Mouse (Mus musculus): ENCODE results near the gene Vps9d1. TPM values are rescaled to one million over a fixed set of nuclear protein-coding genes. Genes with fewer than 3 reads are reported as not detected.
"Not testable (repeated sequence)": the region's sequence is repeated elsewhere in the genome, so short reads cannot be mapped to it uniquely, and the experiment has no call there.

The Vps9d1 gene
- polyA plus RNA-seq, 1 experiment, result 112 TPM

DNA sequence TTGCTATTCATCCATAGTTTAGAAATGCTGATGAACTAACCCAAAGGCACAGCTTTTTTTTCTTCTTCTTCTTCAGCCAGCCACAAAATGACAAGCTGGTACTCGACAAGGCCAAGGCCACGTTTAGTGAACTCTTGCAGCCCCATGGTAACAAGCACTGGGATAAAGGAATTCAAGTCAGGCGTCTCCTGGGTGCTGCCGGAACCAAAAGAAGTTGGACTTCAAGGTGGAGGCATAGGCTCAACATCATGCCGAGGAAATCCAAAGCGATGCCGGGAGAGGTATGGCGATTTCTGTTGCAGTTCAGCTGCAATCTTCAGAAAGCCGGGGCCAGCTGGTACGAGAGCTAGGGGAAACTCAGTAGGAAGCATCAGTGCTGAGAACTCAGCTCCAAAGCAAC is 14.8 kb downstream of the Vps9d1 start:
- Histone ChIP-seq H3K27ac (ENCODE audit: insufficient read depth, low read length) (no peak overlapping the region), H3K4me1 (ENCODE audit: control insufficient read depth, insufficient read depth, low read length) (no peaks in the 10 kb centered on the region), H3K4me3 (ENCODE audit: insufficient read depth, low read length) (no peak overlapping the region)
- no peak for TF ChIP-seq POLR2A (IDR thresholded peaks at IDR 0.05; ENCODE audit: extremely low read depth, insufficient read depth, low read length)
- TF ChIP-seq CTCF (IDR thresholded peaks at IDR 0.05; ENCODE audit: extremely low read depth, insufficient read depth, low read length), result no peak

DNA sequence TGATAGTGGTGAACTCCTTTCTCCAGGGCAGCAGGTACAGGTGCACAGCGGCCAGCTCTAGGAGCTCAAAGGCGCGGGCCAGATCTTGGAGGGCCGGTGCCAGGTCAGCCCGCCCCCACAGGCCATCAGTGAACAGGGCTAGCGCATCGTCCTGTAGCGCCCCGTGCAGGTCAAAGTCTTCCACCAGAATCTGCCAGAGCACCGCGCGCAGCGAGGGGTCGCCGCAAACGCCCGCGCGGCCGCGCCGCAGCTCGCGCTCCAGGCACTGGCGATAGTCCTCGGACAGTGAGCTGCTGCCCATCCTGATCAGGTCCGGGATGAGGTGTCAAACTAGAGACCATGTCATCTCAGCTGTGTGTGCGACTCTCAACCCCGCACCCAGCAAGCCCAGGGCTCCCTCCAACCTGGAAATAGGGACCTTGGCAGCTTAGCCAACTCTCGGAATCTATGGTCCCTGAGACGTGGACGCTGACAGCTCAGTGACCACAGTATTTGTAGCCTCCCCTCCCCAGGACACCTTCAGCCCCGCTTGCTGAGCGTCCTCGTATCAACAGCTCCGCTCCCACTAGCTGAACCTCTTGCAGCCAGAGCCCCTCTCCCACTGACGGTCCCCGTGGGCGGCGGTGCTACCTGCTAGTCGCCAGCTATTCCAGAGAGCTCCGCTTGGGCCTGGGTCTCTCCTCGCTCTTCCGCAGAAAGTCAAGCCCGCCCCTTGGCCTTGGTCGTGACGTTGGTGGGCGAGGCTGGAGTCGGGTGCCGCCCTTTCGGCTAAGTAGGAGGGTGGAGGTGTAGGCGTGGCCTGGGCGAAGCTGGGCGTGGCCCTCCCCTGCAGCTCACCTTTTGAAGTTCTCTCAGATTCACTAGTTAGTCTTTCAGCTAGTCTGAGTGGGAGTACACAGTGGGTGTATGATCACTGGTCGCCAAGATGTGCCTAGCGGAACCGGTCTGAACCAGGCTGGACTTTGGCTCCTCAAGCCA is 18.3 kb downstream of the Vps9d1 start, which contains the start of gene Spata2l:
Gene Spata2l (minus strand): TSS at position 714 of the 978 bp plus-strand sequence.
- peaks cover 2% of the 10 kb centered on the region for H3K4me1 ChIP-seq (ENCODE audit: control insufficient read depth, insufficient read depth, low read length)
- TF ChIP-seq CTCF (IDR thresholded peaks at IDR 0.05; ENCODE audit: extremely low read depth, insufficient read depth, low read length) (no peak), POLR2A (IDR thresholded peaks at IDR 0.05; ENCODE audit: extremely low read depth, insufficient read depth, low read length) (peak; percentile 74; the same call in 1 of the 2 replicates)
- H3K4me3 ChIP-seq (ENCODE audit: insufficient read depth, low read length), result peak within 1 kb of the TSS; percentile 89
- peak within 1 kb of the TSS; percentile 76 for H3K27ac ChIP-seq (ENCODE audit: insufficient read depth, low read length)

DNA sequence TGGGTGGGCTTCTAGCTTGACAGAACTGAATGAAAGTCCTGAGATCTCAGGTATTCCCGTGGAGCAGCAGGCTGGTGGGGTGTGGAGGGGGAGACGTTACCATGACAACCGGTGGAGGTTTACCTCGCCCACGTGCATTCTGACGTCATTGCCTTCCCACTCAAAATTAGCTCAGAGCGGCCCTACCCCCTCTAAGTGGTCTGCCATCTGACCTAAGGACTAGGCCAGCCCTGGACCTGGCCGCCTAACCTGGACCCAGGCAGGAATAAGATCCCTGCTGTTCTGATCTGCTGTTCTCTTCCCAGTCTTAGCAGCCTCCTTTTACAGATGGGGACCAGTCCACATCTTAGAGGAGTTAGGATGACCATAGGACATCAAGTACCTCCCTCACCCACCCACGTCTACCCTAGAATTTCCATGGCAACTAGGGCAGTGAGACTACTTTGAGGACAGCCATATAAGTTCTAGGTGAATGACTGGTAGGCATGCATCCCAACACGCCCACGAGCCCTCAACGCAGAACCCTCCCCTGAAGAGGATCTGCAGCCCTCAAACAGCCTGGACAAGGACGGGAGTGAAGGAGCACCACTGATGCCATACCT is 19.1 kb downstream of the Vps9d1 start:
- H3K4me1 ChIP-seq (ENCODE audit: control insufficient read depth, insufficient read depth, low read length), result peaks cover 2% of the 10 kb centered on the region
- no peak for TF ChIP-seq CTCF (IDR thresholded peaks at IDR 0.05; ENCODE audit: extremely low read depth, insufficient read depth, low read length)
- TF ChIP-seq POLR2A (IDR thresholded peaks at IDR 0.05; ENCODE audit: extremely low read depth, insufficient read depth, low read length), result peak; percentile 87
- H3K27ac ChIP-seq (ENCODE audit: insufficient read depth, low read length), result peak overlapping the region; percentile 76
- H3K4me3 ChIP-seq (ENCODE audit: insufficient read depth, low read length), result peak overlapping the region; percentile 89

DNA sequence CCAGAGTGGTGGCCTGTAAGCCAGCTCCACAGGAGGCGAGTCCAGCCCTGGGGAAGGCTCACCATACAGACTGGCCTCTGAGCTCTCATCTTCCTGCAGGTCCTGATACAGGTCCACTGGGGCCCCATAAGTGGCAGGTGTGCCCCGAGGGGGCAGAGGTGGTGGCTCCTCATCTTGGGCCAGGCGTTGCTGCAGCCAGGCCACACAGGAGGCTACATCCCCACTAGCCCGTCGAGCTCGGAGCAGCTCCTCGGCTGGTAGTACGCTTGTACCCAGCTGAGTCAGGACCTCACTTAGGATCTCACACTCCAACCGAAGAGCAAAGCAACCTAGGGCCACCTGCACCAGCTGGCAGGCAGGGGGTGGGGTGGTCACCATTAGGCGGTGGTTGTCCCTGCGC is 20.4 kb downstream of the Vps9d1 start:
- peak overlapping the region; percentile 89 for H3K4me3 ChIP-seq (ENCODE audit: insufficient read depth, low read length)
- peak overlapping the region; percentile 22 for H3K27ac ChIP-seq (ENCODE audit: insufficient read depth, low read length)
- no peak for TF ChIP-seq CTCF (IDR thresholded peaks at IDR 0.05; ENCODE audit: extremely low read depth, insufficient read depth, low read length)
- no peak for TF ChIP-seq POLR2A (IDR thresholded peaks at IDR 0.05; ENCODE audit: extremely low read depth, insufficient read depth, low read length)
- H3K4me1 ChIP-seq (ENCODE audit: control insufficient read depth, insufficient read depth, low read length), result peaks cover 2% of the 10 kb centered on the region

DNA sequence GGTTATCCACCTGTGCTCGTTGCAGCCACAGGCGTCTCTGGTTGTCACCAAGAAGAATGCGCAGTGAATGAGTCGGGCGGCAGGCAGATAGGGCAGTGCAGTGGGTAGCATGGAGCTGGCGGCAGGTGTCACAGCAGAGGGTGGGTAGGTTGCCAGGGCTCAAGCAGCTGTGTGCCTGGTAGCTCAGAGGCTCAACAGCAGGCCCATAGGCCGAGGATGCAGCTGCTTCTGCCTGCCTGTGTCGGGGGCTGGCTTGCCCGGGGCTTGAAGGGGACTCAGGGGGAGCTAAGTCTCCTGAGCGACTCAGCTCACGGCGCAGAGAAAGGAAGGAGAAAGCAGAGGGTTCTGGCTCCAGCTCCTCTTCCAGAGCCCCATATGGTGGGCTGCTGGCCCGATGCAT is 20.8 kb downstream of the Vps9d1 start:
- Histone ChIP-seq H3K4me1 (ENCODE audit: control insufficient read depth, insufficient read depth, low read length) (peaks cover 2% of the 10 kb centered on the region), H3K27ac (ENCODE audit: insufficient read depth, low read length) (peak overlapping the region; percentile 51; the same call in 1 of the 2 replicates), H3K4me3 (ENCODE audit: insufficient read depth, low read length) (peak overlapping the region; percentile 89; the same call in 1 of the 2 replicates)
- peak; percentile 57; the same call in 1 of the 2 replicates for TF ChIP-seq POLR2A (IDR thresholded peaks at IDR 0.05; ENCODE audit: extremely low read depth, insufficient read depth, low read length)
- no peak for TF ChIP-seq CTCF (IDR thresholded peaks at IDR 0.05; ENCODE audit: extremely low read depth, insufficient read depth, low read length)

DNA sequence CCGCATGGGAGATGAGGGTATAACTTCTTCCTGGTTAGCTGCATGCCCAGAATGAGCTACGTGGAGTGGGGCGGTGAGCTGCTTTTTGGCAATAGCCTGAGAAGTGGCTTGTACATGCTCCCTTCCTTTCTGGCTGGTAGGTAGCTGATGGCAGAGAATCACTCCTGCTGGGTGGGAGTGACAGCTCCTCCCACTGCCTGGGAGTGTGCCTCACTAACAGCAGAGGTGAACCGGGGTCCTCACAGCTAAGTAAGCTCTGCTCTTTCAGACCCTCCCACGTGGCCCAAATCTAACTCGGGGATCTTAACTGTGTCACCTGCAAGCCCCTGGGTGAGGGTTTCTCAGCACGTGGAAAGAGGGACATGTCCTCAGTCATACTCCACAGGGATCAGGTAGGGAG is 21.6 kb downstream of the Vps9d1 start:
- H3K4me3 ChIP-seq (ENCODE audit: insufficient read depth, low read length), result no peak overlapping the region
- TF ChIP-seq POLR2A (IDR thresholded peaks at IDR 0.05; ENCODE audit: extremely low read depth, insufficient read depth, low read length) (no peak; the same call in 1 of the 2 replicates), CTCF (IDR thresholded peaks at IDR 0.05; ENCODE audit: extremely low read depth, insufficient read depth, low read length) (no peak)
- peaks cover 4% of the 10 kb centered on the region for H3K4me1 ChIP-seq (ENCODE audit: control insufficient read depth, insufficient read depth, low read length)
- H3K27ac ChIP-seq (ENCODE audit: insufficient read depth, low read length), result peak overlapping the region; percentile 51; the same call in 1 of the 2 replicates

DNA sequence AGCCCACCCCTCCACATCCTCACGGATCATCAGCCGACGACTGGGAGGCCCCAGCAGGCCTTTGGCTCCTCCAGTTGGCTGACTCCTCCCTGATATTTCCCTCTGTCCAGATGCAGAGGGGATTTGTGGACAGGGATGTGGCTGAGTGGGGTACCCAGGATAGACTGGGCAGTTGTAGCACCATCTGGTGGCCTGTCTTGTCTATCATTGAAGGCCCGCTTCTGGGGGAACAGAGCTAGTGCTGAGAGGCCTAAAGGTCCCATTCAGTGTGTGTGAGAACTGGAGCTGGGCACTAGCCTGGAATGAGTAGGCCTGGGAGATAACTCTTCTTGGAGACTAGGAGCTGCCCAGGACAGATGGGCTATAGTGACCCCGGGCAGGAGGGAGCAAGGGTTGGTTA is 22.4 kb downstream of the Vps9d1 start:
- no peak for TF ChIP-seq POLR2A (IDR thresholded peaks at IDR 0.05; ENCODE audit: extremely low read depth, insufficient read depth, low read length)
- no peak for TF ChIP-seq CTCF (IDR thresholded peaks at IDR 0.05; ENCODE audit: extremely low read depth, insufficient read depth, low read length)
- Histone ChIP-seq H3K27ac (ENCODE audit: insufficient read depth, low read length) (no peak overlapping the region), H3K4me1 (ENCODE audit: control insufficient read depth, insufficient read depth, low read length) (peaks cover 4% of the 10 kb centered on the region), H3K4me3 (ENCODE audit: insufficient read depth, low read length) (no peak overlapping the region)

DNA sequence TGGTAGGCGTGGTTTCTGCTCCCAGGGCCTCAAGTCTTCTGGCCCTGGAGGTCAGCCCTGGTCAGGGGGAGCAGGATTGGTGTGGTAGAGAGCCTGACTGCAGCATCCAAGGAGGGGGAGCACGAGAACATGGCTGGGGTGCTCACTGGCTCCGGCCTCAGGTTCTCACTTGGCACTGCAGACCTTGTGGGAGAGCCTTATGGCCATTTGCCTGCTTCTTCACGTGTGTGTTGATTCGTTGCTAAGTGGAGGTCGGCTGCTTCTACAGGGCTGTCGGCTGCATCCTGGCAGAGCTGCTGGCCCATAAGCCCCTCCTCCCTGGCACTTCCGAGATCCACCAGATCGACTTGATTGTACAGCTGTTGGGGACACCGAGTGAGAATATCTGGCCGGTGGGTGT is 23.8 kb downstream of the Vps9d1 start:
- not testable (repeated sequence) for H3K27ac ChIP-seq (ENCODE audit: insufficient read depth, low read length); H3K4me3 ChIP-seq (ENCODE audit: insufficient read depth, low read length); H3K4me1 ChIP-seq (ENCODE audit: control insufficient read depth, insufficient read depth, low read length)

DNA sequence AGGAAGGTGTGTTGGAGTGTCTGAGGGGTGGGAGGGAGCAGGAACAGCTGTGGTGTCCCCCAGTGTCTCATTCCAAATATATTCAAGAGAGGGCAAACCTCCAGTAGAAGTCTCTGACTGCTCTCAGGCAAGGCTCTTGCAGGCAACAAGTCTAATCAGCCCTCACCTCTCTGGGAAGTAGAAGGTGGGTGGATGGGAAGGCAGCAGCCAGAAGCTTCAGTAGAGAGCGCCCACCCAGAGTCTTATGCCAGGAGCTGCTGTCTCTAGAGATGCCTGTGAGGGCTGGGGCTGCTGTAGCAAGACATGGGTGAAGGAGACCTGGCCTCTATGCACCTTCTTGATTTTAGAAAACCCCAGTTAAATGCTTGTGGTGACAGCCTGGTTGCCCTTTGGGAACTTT is 25.7 kb downstream of the Vps9d1 start:
- no peak overlapping the region for H3K4me3 ChIP-seq (ENCODE audit: insufficient read depth, low read length)
- H3K4me1 ChIP-seq (ENCODE audit: control insufficient read depth, insufficient read depth, low read length), result peaks cover 4% of the 10 kb centered on the region; the same call in 1 of the 2 replicates
- TF ChIP-seq POLR2A (IDR thresholded peaks at IDR 0.05; ENCODE audit: extremely low read depth, insufficient read depth, low read length), result no peak
- no peak for TF ChIP-seq CTCF (IDR thresholded peaks at IDR 0.05; ENCODE audit: extremely low read depth, insufficient read depth, low read length)
- H3K27ac ChIP-seq (ENCODE audit: insufficient read depth, low read length), result no peak overlapping the region

Data from cortical plate, adult 2 months (tissue).